Mouse (Mus musculus): ENCODE data around the gene Myog. TPM values are rescaled to one million over a fixed set of nuclear protein-coding genes. Genes with fewer than 3 reads are reported as not detected.
A peak's percentile ranks its signal among the peaks of the same experiment; 100 is the strongest.

The Myog gene
- polyA plus RNA-seq, 1 experiment from 2014 or later = 0.17 TPM

DNA sequence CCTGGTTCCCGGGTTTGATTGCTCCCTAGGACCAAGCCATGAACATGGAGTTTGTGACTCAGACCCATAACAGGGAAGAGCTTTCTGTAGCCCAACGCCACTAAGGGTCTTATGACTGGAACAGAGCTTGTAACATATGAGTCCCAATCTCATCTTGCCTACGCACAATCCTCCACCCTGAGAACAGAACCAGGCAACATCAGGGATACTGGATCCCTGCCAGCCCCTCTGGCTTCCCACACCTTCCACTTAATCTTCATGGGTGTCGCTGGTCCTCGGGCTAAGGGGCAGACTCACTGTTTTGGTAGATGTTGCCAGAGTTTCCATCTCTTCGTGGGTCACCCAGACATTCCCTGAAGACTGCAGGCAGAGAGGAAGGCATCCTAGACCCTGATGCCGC, 22.0 kb downstream of the Myog start:
- WGBS = 92% methylated on average over 7 of the region's 7 CpGs
- Histone ChIP-seq H3K4me1 (replicated peaks; ENCODE audit: control insufficient read depth, insufficient read depth, low read length) (no peaks in the 10 kb centered on the region), H3K27ac (no peak overlapping the region), H3K4me2 (replicated peaks) (no peak overlapping the region), H3K27me3 (ENCODE audit: control insufficient read depth, insufficient read depth, low read length) (no peaks in the 10 kb centered on the region), H3K4me3 (replicated peaks; ENCODE audit: low read length) (no peak overlapping the region), H3K36me3 (replicated peaks; ENCODE audit: control insufficient read depth, insufficient read depth) (peaks cover 6% of the 10 kb centered on the region; the same call in 1 of the 2 replicates), H3K9ac (no peak overlapping the region), H3K9me3 (ENCODE audit: control insufficient read depth, low read length) (no peaks in the 10 kb centered on the region)
- ATAC-seq (ENCODE audit: low FRiP score) (no peak), DNase-seq (ENCODE audit: low spot score) (no peak)

DNA sequence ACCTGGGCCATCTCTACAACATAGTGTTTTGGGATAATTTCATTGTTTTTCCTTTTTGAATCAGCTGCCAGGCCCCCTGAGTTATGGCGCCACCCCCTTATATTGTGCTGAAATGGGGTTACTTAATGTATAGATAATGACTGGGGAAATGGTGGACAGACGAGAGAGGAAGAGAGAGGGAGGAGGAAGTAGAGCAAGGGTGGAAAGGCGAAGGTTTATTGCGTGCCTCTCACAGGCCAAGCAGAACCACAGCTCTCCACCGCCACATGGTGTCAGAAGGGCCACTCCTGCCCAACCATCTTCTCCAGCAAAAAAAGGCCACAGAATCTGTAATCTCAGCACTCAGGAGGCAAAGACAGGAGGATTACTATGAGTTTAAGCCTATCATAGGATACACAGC, 25.4 kb downstream of the Myog start:
- Histone ChIP-seq H3K9ac (no peak overlapping the region), H3K27me3 (ENCODE audit: control insufficient read depth, insufficient read depth, low read length) (no peaks in the 10 kb centered on the region), H3K9me3 (ENCODE audit: control insufficient read depth, low read length) (no peaks in the 10 kb centered on the region), H3K36me3 (replicated peaks; ENCODE audit: control insufficient read depth, insufficient read depth) (peaks cover 18% of the 10 kb centered on the region; the same call in 1 of the 2 replicates), H3K27ac (no peak overlapping the region), H3K4me3 (replicated peaks; ENCODE audit: low read length) (no peak overlapping the region), H3K4me1 (replicated peaks; ENCODE audit: control insufficient read depth, insufficient read depth, low read length) (no peaks in the 10 kb centered on the region), H3K4me2 (replicated peaks) (no peak overlapping the region)
- DNase-seq (ENCODE audit: low spot score) = no peak
- ATAC-seq (ENCODE audit: low FRiP score) = no peak
- 90% methylated on average over 5 of the region's 5 CpGs for WGBS

DNA sequence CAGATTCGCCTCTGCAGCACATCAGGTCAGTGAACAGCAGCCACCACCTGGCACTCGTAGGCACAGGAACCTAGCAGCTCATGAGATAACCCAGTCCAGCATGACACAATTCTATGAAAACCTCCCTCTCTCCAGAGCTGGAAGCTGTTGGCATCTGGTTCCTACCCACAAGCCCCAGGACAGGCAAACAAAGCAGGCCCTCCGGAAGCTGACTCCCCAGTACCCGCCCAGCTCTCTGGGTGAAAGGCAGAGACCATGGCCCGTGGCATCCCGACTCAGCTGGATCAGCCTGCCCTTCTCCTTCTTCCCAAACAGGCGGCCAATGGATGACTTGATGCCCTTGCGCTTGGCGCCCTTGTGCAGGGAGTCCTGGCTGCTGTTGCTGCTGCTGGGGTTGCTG, 26.6 kb downstream of the Myog start:
- no peak for ATAC-seq (ENCODE audit: low FRiP score)
- 88% methylated on average over 9 of the region's 9 CpGs for WGBS
- H3K27me3 ChIP-seq (ENCODE audit: control insufficient read depth, insufficient read depth, low read length) = no peaks in the 10 kb centered on the region

DNA sequence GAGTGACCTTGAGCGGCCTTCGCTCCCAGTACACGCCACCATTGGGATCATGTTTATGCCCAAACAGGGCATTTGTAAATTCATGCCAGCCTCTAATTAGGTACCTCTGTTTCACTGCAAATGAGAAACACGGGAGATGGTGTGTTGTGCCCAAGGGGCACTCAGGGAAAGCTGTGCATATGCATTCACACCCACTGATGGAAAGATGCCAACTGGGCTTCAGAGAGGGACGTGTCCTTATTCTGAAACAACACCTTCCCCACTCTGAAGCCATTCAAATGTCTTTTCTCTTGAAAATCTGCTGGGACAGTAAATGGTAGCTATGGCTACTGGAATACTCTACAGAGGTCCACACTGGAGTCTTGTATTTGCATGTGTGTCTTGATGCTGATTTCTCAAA, 28.5 kb downstream of the Myog start:
- H3K4me2 ChIP-seq (replicated peaks) = no peak overlapping the region
- H3K4me1 ChIP-seq (replicated peaks; ENCODE audit: control insufficient read depth, insufficient read depth, low read length) = peaks cover 7% of the 10 kb centered on the region; the same call in 1 of the 2 replicates
- no peaks in the 10 kb centered on the region for H3K9me3 ChIP-seq (ENCODE audit: control insufficient read depth, low read length)
- ATAC-seq (ENCODE audit: low FRiP score) (no peak), DNase-seq (ENCODE audit: low spot score) (no peak)
- H3K4me3 ChIP-seq (replicated peaks; ENCODE audit: low read length) = no peak overlapping the region
- H3K27ac ChIP-seq = no peak overlapping the region
- WGBS = 71% methylated on average over 5 of the region's 5 CpGs
- peaks cover 18% of the 10 kb centered on the region; the same call in 1 of the 2 replicates for H3K36me3 ChIP-seq (replicated peaks; ENCODE audit: control insufficient read depth, insufficient read depth)
- H3K9ac ChIP-seq = no peak overlapping the region
- H3K27me3 ChIP-seq (ENCODE audit: control insufficient read depth, insufficient read depth, low read length) = no peaks in the 10 kb centered on the region

More for the DNA sequence above, 26.6 kb downstream of the Myog start:
- Histone ChIP-seq H3K9me3 (ENCODE audit: control insufficient read depth, low read length) (no peaks in the 10 kb centered on the region), H3K4me3 (replicated peaks; ENCODE audit: low read length) (no peak overlapping the region), H3K36me3 (replicated peaks; ENCODE audit: control insufficient read depth, insufficient read depth) (peaks cover 18% of the 10 kb centered on the region; the same call in 1 of the 2 replicates), H3K4me2 (replicated peaks) (no peak overlapping the region), H3K27ac (no peak overlapping the region), H3K9ac (no peak overlapping the region), H3K4me1 (replicated peaks; ENCODE audit: control insufficient read depth, insufficient read depth, low read length) (peaks cover 7% of the 10 kb centered on the region; the same call in 1 of the 2 replicates)
- DNase-seq (ENCODE audit: low spot score) = no peak

DNA sequence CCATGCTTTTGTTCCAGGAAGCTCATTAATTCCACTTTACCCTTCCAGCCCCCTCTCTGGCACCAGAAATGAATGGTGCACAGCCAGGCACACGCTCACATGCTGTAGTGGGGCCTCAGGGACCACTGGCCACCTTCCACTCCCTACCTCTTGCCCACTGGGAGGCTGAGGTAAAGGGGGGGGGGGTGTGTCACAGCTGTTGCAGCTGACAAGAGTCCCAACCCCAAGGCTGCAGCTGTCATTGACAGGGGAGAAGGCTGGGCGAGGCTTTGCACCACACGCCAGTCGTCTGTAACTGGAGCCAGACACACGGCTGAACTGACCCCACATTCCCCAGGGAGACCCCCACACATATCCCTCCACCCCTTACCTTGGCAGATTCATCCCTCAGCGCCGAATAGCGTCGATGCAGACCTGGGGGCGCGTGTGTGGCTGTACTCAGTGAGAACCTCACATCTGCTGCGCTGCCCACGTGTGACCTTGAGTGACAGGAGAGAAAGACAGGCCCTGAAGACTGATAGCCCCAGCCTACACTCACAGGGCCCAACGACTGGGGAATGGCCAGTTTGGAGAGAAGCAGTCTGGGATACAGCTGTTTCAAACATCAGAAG, 31.0 kb downstream of the Myog start:
- H3K27me3 ChIP-seq (ENCODE audit: control insufficient read depth, insufficient read depth, low read length) = no peaks in the 10 kb centered on the region
- peaks cover 18% of the 10 kb centered on the region; the same call in 1 of the 2 replicates for H3K36me3 ChIP-seq (replicated peaks; ENCODE audit: control insufficient read depth, insufficient read depth)
- no peak overlapping the region for H3K9ac ChIP-seq
- 35% methylated on average over 14 of the region's 14 CpGs for WGBS
- H3K9me3 ChIP-seq (ENCODE audit: control insufficient read depth, low read length) = no peaks in the 10 kb centered on the region
- H3K4me3 ChIP-seq (replicated peaks; ENCODE audit: low read length) = no peak overlapping the region
- H3K27ac ChIP-seq = no peak overlapping the region
- H3K4me1 ChIP-seq (replicated peaks; ENCODE audit: control insufficient read depth, insufficient read depth, low read length) = peaks cover 7% of the 10 kb centered on the region; the same call in 1 of the 2 replicates
- no peak overlapping the region for H3K4me2 ChIP-seq (replicated peaks)
- peak; percentile 67; the same call in 1 of the 2 replicates for ATAC-seq (ENCODE audit: low FRiP score)
- DNase-seq (ENCODE audit: low spot score) = no peak

DNA sequence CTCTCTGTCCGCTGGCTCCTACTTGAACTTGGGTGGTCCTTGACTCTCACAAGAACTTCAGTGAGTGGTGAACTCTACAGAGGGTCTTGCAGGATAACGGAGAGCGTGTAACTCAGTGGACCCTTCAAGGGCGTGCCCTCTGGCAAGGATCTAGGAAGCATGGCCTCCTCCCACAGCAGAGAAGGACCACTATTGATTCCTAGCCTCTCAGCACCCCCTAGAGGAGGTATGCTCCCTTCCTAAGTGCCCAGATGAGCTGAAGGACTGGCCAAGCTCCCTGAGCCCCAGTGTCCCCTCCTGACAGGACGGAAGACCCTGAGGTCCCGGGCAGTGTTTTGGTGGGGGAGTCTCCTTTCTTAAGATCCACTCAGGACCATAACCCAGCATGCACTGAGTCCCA, 32.8 kb downstream of the Myog start:
- no peak overlapping the region for H3K27ac ChIP-seq
- H3K4me2 ChIP-seq (replicated peaks) = no peak overlapping the region
- peaks cover 4% of the 10 kb centered on the region; the same call in 1 of the 2 replicates for H3K36me3 ChIP-seq (replicated peaks; ENCODE audit: control insufficient read depth, insufficient read depth)
- peaks cover 7% of the 10 kb centered on the region; the same call in 1 of the 2 replicates for H3K4me1 ChIP-seq (replicated peaks; ENCODE audit: control insufficient read depth, insufficient read depth, low read length)
- no peak overlapping the region for H3K9ac ChIP-seq
- ATAC-seq (ENCODE audit: low FRiP score) = no peak
- WGBS = 89% methylated on average over 6 of the region's 6 CpGs
- H3K27me3 ChIP-seq (ENCODE audit: control insufficient read depth, insufficient read depth, low read length) = no peaks in the 10 kb centered on the region
- no peaks in the 10 kb centered on the region for H3K9me3 ChIP-seq (ENCODE audit: control insufficient read depth, low read length)
- DNase-seq (ENCODE audit: low spot score) = no peak
- H3K4me3 ChIP-seq (replicated peaks; ENCODE audit: low read length) = no peak overlapping the region

DNA sequence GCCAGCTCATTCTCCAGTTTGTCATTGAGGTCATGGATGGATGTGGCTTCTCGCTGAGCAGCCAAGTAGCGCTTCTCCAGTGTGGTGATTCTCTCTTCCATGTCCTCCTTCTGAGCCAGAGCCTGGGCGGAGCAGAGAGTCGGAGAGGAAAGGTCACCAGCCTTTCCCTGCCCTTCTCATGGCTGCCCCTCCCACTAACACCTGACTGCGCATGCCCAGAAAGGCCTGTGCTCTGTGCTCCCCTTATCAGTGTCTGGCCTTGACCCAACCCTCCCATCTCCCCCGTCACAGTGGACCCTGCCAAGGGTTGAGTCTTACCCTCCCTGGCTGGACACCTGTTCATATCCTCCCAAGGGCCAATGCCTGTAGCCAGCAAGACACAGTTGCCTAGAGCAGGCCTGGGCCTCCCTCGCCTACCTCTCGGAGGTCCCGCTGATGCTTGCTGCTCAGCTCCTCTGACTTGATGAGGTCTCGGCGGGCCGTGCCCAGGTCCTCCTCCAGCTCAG, 37.1 kb downstream of the Myog start:
- Histone ChIP-seq H3K4me3 (replicated peaks; ENCODE audit: low read length) (no peak overlapping the region), H3K4me1 (replicated peaks; ENCODE audit: control insufficient read depth, insufficient read depth, low read length) (no peaks in the 10 kb centered on the region), H3K9me3 (ENCODE audit: control insufficient read depth, low read length) (no peaks in the 10 kb centered on the region), H3K4me2 (replicated peaks) (no peak overlapping the region), H3K9ac (no peak overlapping the region), H3K27me3 (ENCODE audit: control insufficient read depth, insufficient read depth, low read length) (no peaks in the 10 kb centered on the region), H3K36me3 (replicated peaks; ENCODE audit: control insufficient read depth, insufficient read depth) (no peaks in the 10 kb centered on the region), H3K27ac (no peak overlapping the region)
- ATAC-seq (ENCODE audit: low FRiP score) (no peak), DNase-seq (ENCODE audit: low spot score) (no peak)
- 90% methylated on average over 12 of the region's 12 CpGs for WGBS

DNA sequence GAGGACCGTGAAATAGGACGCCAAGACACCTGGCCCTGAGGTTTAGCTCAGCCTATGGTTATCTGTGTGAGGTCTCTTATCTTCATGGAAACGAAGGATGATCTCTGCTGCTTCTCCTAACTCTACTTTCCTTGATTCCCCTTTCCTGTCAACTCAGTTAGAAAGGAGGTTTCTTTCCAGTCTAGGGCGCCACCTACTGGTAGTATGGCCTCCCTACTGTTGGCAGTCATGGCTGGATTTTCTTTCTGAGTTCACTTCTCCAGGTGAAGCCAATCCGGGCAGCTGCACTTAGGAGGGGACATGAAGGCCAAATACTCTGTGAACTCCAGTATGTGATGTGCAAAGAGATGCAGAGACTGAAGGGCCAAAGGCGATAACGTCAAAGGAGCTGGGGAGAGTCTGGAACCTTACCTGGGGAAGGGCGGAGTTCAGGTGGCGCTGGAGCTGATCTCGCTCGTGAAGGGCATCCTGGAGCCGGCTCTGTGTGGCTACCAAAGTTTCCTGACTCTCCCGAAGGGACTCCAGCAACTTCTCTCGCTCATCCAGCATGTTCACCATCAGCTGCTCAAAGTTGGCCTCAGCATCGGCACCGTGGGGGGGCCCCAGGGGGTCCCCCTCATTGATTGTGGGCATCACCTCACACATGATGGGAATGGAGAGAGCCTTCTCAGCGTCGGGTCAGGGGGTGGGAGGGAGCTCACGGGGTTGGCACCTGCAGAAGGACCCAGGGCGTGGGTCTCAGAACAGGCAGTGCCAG, 42.3 kb downstream of the Myog start:
- H3K9me3 ChIP-seq (ENCODE audit: control insufficient read depth, low read length) = no peaks in the 10 kb centered on the region
- H3K4me1 ChIP-seq (replicated peaks; ENCODE audit: control insufficient read depth, insufficient read depth, low read length) = 0 out of 2 replicates have a peak, but pooled peaks cover 3% of the 10 kb centered on the region
- peak; percentile 92 for DNase-seq (ENCODE audit: low spot score)
- H3K27me3 ChIP-seq (ENCODE audit: control insufficient read depth, insufficient read depth, low read length) = no peaks in the 10 kb centered on the region
- H3K9ac ChIP-seq = no peak overlapping the region
- H3K36me3 ChIP-seq (replicated peaks; ENCODE audit: control insufficient read depth, insufficient read depth) = no peaks in the 10 kb centered on the region
- H3K4me3 ChIP-seq (replicated peaks; ENCODE audit: low read length) = no peak overlapping the region
- WGBS = 60% methylated on average over 20 of the region's 20 CpGs
- no peak for ATAC-seq (ENCODE audit: low FRiP score)
- no peak overlapping the region for H3K4me2 ChIP-seq (replicated peaks)
- H3K27ac ChIP-seq = no peak overlapping the region

DNA sequence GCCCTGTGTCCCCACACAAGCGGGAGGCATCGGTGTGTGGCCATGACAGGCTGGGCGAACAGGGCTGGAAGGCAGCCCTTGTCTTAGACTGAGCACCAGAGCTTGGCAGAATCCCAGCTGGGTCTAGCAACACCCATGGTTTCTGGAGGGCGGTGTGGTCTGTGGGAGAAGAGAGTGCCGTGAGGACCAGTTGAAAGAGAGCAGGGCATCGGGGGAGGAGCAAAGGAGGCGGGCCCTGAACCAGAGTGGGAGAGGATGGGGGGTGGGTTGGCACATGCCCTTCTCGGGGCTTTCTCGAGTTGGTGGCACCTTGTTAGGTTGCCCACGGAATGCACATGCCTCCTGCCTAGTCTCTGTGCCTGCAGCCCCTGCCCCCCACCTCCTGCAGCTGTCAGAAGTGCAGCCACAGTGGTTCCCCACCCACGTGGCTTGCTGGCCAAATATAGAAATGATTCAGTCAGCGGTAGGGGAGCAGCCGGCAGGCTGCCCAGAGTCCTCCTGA, 43.0 kb downstream of the Myog start, which contains the start of gene Ppfia4:
Gene Ppfia4, minus strand, starts transcription at position 159 of the 502 bp plus-strand sequence.
- WGBS = 47% methylated on average over 13 of the region's 13 CpGs
- Histone ChIP-seq H3K36me3 (replicated peaks; ENCODE audit: control insufficient read depth, insufficient read depth) (no peaks in the 10 kb centered on the region), H3K4me1 (replicated peaks; ENCODE audit: control insufficient read depth, insufficient read depth, low read length) (0 out of 2 replicates have a peak, but pooled peaks cover 3% of the 10 kb centered on the region), H3K9ac (no peak within 1 kb of the TSS), H3K27ac (no peak within 1 kb of the TSS), H3K4me2 (replicated peaks) (no peak within 1 kb of the TSS), H3K9me3 (ENCODE audit: control insufficient read depth, low read length) (no peaks in the 10 kb centered on the region), H3K27me3 (ENCODE audit: control insufficient read depth, insufficient read depth, low read length) (no peaks in the 10 kb centered on the region), H3K4me3 (replicated peaks; ENCODE audit: low read length) (no peak within 1 kb of the TSS)
- peak; percentile 64; the same call in 1 of the 2 replicates for ATAC-seq (ENCODE audit: low FRiP score)
- no peak for DNase-seq (ENCODE audit: low spot score)
